Comparison of ENCODE assay signal across 12 mouse cellular contexts in the genomic region with DNA sequence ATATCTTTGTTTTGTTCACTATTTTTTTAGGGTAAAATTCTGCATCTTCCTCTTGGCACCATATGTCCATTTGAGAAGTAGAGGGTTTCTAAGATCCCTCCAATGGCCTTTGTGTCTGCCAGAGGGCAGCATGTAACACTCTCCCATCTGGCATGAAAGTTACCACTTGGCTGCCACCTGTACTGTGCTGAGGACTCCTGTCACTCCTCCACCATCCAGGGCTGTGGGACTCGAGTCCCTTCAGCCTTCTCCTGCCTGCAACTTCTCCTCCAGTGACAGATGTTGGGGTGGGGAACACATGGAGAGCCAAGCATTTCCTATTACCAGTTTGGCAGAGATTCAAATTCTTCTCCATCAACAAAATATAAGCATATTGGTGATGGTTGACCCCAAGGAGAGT.
DNase-seq lines count a peak whose midpoint lies in the region; ATAC-seq and TF ChIP-seq lines count a peak whose summit lies in the region.
"Had no signal": no experiment of that assay in that cellular context is flagged by ENCODE, and none has a peak within 500 bp of the region (broad histone marks: within the 10 kb centered on the region; RNA-seq: fewer than 3 reads in every experiment).

No protein-coding gene starts in this region.

- WGBS in forebrain, embryonic 12.5 days: 43% methylated on average over 1 of the region's 1 CpGs
- WGBS in forebrain, postnatal 0 days: 24% methylated on average over 1 of the region's 1 CpGs
- WGBS in liver, embryonic 16.5 days (ENCODE audit: insufficient replicate concordance): 8% methylated on average over 1 of the region's 1 CpGs
- WGBS in liver, postnatal 0 days (ENCODE audit: insufficient replicate concordance): 22% methylated on average over 1 of the region's 1 CpGs

- ATAC-seq in forebrain, embryonic 12.5 days (ENCODE audit: low FRiP score): peak; percentile 28; the same call in 1 of the 2 replicates
- ATAC-seq in forebrain, postnatal 0 days: no peak
- no peak for ATAC-seq in liver, embryonic 16.5 days (ENCODE audit: low read depth)
- no peak for ATAC-seq in liver, postnatal 0 days

- H3K4me3 ChIP-seq in forebrain, embryonic 12.5 days (replicated peaks): no peak overlapping the region
- no peak overlapping the region for H3K4me3 ChIP-seq in forebrain, postnatal 0 days (ENCODE audit: low read depth, low read length)
- H3K4me3 ChIP-seq in liver, embryonic 16.5 days (ENCODE audit: low read depth, low read length): no peak overlapping the region
- no peak overlapping the region for H3K4me3 ChIP-seq in liver, postnatal 0 days (ENCODE audit: low read depth, low read length)
- no peak overlapping the region for H3K4me3 ChIP-seq in embryonic fibroblast, embryonic 13.5 days (ENCODE audit: insufficient read depth, low read length)
- H3K4me3 ChIP-seq: heart, embryonic 12.5 days; midbrain, embryonic 12.5 days had no signal

- H3K4me2 ChIP-seq in forebrain, embryonic 12.5 days: no peak overlapping the region
- no peak overlapping the region for H3K4me2 ChIP-seq in forebrain, postnatal 0 days (ENCODE audit: low read depth)
- no peak overlapping the region for H3K4me2 ChIP-seq in liver, embryonic 16.5 days (ENCODE audit: low read depth, low read length)
- no peak overlapping the region for H3K4me2 ChIP-seq in liver, postnatal 0 days (ENCODE audit: low read depth, low read length)
- H3K4me2 ChIP-seq: heart, embryonic 12.5 days; midbrain, embryonic 12.5 days had no signal

- peaks cover 20% of the 10 kb centered on the region for H3K4me1 ChIP-seq in forebrain, embryonic 12.5 days
- H3K4me1 ChIP-seq in forebrain, postnatal 0 days (ENCODE audit: insufficient read depth): 0 out of 2 replicates have a peak, but pooled peaks cover 8% of the 10 kb centered on the region
- no peaks in the 10 kb centered on the region for H3K4me1 ChIP-seq in liver, embryonic 16.5 days (ENCODE audit: control insufficient read depth, low read depth, low read length)
- no peaks in the 10 kb centered on the region for H3K4me1 ChIP-seq in liver, postnatal 0 days (ENCODE audit: insufficient read depth)
- H3K4me1 ChIP-seq in embryonic fibroblast, embryonic 13.5 days (ENCODE audit: control insufficient read depth, insufficient read depth, low read length): peaks cover 7% of the 10 kb centered on the region

- TF ChIP-seq CTCF in forebrain, postnatal 0 days (IDR thresholded peaks at IDR 0.05; ENCODE audit: low read depth): no peak
- no peak for TF ChIP-seq CTCF in liver, postnatal 0 days (IDR thresholded peaks at IDR 0.05; ENCODE audit: low read depth)
- TF ChIP-seq CTCF in embryonic fibroblast, embryonic 13.5 days (IDR thresholded peaks at IDR 0.05; ENCODE audit: borderline replicate concordance, insufficient read depth, low read length): no peak

- H3K36me3 ChIP-seq in forebrain, embryonic 12.5 days (replicated peaks): no peaks in the 10 kb centered on the region
- H3K36me3 ChIP-seq in forebrain, postnatal 0 days (ENCODE audit: insufficient read depth): no peaks in the 10 kb centered on the region
- no peaks in the 10 kb centered on the region for H3K36me3 ChIP-seq in liver, embryonic 16.5 days (ENCODE audit: control insufficient read depth, insufficient read depth)
- H3K36me3 ChIP-seq in liver, postnatal 0 days (replicated peaks; ENCODE audit: insufficient read depth, low read length): no peaks in the 10 kb centered on the region
- H3K36me3 ChIP-seq: G1E; heart, embryonic 12.5 days; midbrain, embryonic 12.5 days had no signal

- no peaks in the 10 kb centered on the region for H3K9me3 ChIP-seq in forebrain, embryonic 12.5 days
- H3K9me3 ChIP-seq in forebrain, postnatal 0 days (ENCODE audit: low read length): no peaks in the 10 kb centered on the region
- no peaks in the 10 kb centered on the region for H3K9me3 ChIP-seq in liver, embryonic 16.5 days (replicated peaks; ENCODE audit: control insufficient read depth, low read length)
- no peaks in the 10 kb centered on the region for H3K9me3 ChIP-seq in liver, postnatal 0 days (ENCODE audit: low read length)
- H3K9me3 ChIP-seq: G1E; heart, embryonic 12.5 days; midbrain, embryonic 12.5 days had no signal

- no peak overlapping the region for H3K9ac ChIP-seq in forebrain, embryonic 12.5 days
- no peak overlapping the region for H3K9ac ChIP-seq in forebrain, postnatal 0 days
- no peak overlapping the region for H3K9ac ChIP-seq in liver, embryonic 16.5 days (ENCODE audit: low read depth, low read length)
- H3K9ac ChIP-seq in liver, postnatal 0 days (replicated peaks): no peak overlapping the region
- H3K9ac ChIP-seq: heart, embryonic 12.5 days; midbrain, embryonic 12.5 days had no signal

- H3K27ac ChIP-seq in forebrain, embryonic 12.5 days: no peak overlapping the region
- H3K27ac ChIP-seq in forebrain, postnatal 0 days (ENCODE audit: low read depth, low read length): no peak overlapping the region
- 0 out of 2 replicates have a peak overlapping the region, but pooled peaks have one; percentile 32 for H3K27ac ChIP-seq in liver, embryonic 16.5 days (ENCODE audit: low read length)
- H3K27ac ChIP-seq in liver, postnatal 0 days (ENCODE audit: low read depth): no peak overlapping the region
- peak overlapping the region; percentile 42 for H3K27ac ChIP-seq in embryonic fibroblast, embryonic 13.5 days (ENCODE audit: insufficient read depth, low read length)
- H3K27ac ChIP-seq: midbrain, embryonic 12.5 days had no signal

- no peak for DNase-seq in forebrain, postnatal 0 days
- no peak for DNase-seq in liver, postnatal 0 days
- DNase-seq in cerebellum, adult 11-12 months: peak; percentile 72
- DNase-seq in urinary bladder, postnatal 25 days (ENCODE audit: low spot score): no peak
- no peak for DNase-seq in heart, adult 8-10 months (ENCODE audit: low spot score)
- DNase-seq: right cerebral cortex, adult 18-20 months had no signal

- no peak for TF ChIP-seq POLR2A in embryonic fibroblast, embryonic 13.5 days (IDR thresholded peaks at IDR 0.05; ENCODE audit: low read depth, low read length)

- no peaks in the 10 kb centered on the region for H3K27me3 ChIP-seq in forebrain, embryonic 12.5 days
- H3K27me3 ChIP-seq in forebrain, postnatal 0 days (ENCODE audit: insufficient read depth, low read length): no peaks in the 10 kb centered on the region
- H3K27me3 ChIP-seq in liver, embryonic 16.5 days (ENCODE audit: control insufficient read depth, insufficient read depth, low read depth, low read length): no peaks in the 10 kb centered on the region
- no peaks in the 10 kb centered on the region for H3K27me3 ChIP-seq in liver, postnatal 0 days (ENCODE audit: insufficient read depth, low read length)
- H3K27me3 ChIP-seq: heart, embryonic 12.5 days; midbrain, embryonic 12.5 days had no signal

- TF ChIP-seq EP300 in liver, postnatal 0 days (IDR thresholded peaks at IDR 0.05; ENCODE audit: low read depth): no peak

Comparison
In these comparisons a context has a peak if more than half of its experiments do, and no peak if none do; other contexts are left out.
1. H3K27ac ChIP-seq: peak in liver, embryonic 16.5 days (single experiment) and embryonic fibroblast, embryonic 13.5 days (single experiment); none in forebrain, embryonic 12.5 days (single experiment), forebrain, postnatal 0 days (single experiment) and liver, postnatal 0 days (single experiment).